Mouse (Mus musculus): ENCODE measurements at regions not wholly inside any gene's neighbourhood (a gene's known extent, or its start where the extent isn't known, plus 50 kb on each side); places are given as distances from the start of the nearest gene placed in this dataset.

- H3K9ac ChIP-seq (ENCODE audit: low read length), result no peak overlapping the region
- no peak overlapping the region for H3K4me2 ChIP-seq (ENCODE audit: low read length)
- no peaks in the 10 kb centered on the region for H3K4me1 ChIP-seq (ENCODE audit: control insufficient read depth in 2 of 2, insufficient read depth in 2 of 2, low read length in 2 of 2)
- H3K36me3 ChIP-seq (ENCODE audit: control insufficient read depth, insufficient read depth, low read length), result no peaks in the 10 kb centered on the region
- ATAC-seq (ENCODE audit: insufficient number of reproducible peaks, insufficient read depth, low FRiP score, low read depth), result no peak
- H3K9me3 ChIP-seq (ENCODE audit: control insufficient read depth, low read length), result no peaks in the 10 kb centered on the region
- H3K27me3 ChIP-seq (ENCODE audit: control insufficient read depth, insufficient read depth, low read length), result no peaks in the 10 kb centered on the region
- 50% methylated on average over 6 of the region's 6 CpGs for WGBS
- no peak overlapping the region for H3K4me3 ChIP-seq (ENCODE audit: control insufficient read depth in 1 of 2, insufficient read depth in 1 of 2, low read depth in 1 of 2, low read length in 2 of 2)
- H3K27ac ChIP-seq (replicated peaks in 1 of 2; ENCODE audit: control insufficient read depth in 1 of 2, insufficient read depth in 1 of 2, low read depth in 2 of 2, low read length in 2 of 2), result no peak overlapping the region
Measured at GRCm38 (mm10) chr15:97620261-97620660, 85.4 kb downstream of the Rpap3 start.

- Histone ChIP-seq H3K4me3 (ENCODE audit: control insufficient read depth in 1 of 2, insufficient read depth in 1 of 2, low read depth in 1 of 2, low read length in 2 of 2) (no peak overlapping the region), H3K4me2 (ENCODE audit: low read length) (no peak overlapping the region), H3K9ac (ENCODE audit: low read length) (no peak overlapping the region), H3K27ac (replicated peaks in 1 of 2; ENCODE audit: control insufficient read depth in 1 of 2, insufficient read depth in 1 of 2, low read depth in 2 of 2, low read length in 2 of 2) (no peak overlapping the region), H3K36me3 (ENCODE audit: control insufficient read depth, insufficient read depth, low read length) (no peaks in the 10 kb centered on the region), H3K27me3 (ENCODE audit: control insufficient read depth, insufficient read depth, low read length) (no peaks in the 10 kb centered on the region), H3K9me3 (ENCODE audit: control insufficient read depth, low read length) (no peaks in the 10 kb centered on the region), H3K4me1 (ENCODE audit: control insufficient read depth in 2 of 2, insufficient read depth in 2 of 2, low read length in 2 of 2) (no peaks in the 10 kb centered on the region)
- WGBS, result 81% methylated on average over 7 of the region's 7 CpGs
- ATAC-seq (ENCODE audit: insufficient number of reproducible peaks, insufficient read depth, low FRiP score, low read depth), result no peak
Measured at GRCm38 (mm10) chr15:97619764-97620163, 85.9 kb downstream of the Rpap3 start.

GRCm38 (mm10) chr15:97612325-97612724 is 93.3 kb downstream of the Rpap3 start:
- Histone ChIP-seq H3K27ac (replicated peaks in 1 of 2; ENCODE audit: control insufficient read depth in 1 of 2, insufficient read depth in 1 of 2, low read depth in 2 of 2, low read length in 2 of 2) (no peak overlapping the region), H3K4me3 (ENCODE audit: control insufficient read depth in 1 of 2, insufficient read depth in 1 of 2, low read depth in 1 of 2, low read length in 2 of 2) (no peak overlapping the region), H3K36me3 (ENCODE audit: control insufficient read depth, insufficient read depth, low read length) (no peaks in the 10 kb centered on the region), H3K4me2 (ENCODE audit: low read length) (no peak overlapping the region), H3K4me1 (ENCODE audit: control insufficient read depth in 2 of 2, insufficient read depth in 2 of 2, low read length in 2 of 2) (no peaks in the 10 kb centered on the region), H3K9me3 (ENCODE audit: control insufficient read depth, low read length) (0 out of 2 replicates have a peak, but pooled peaks cover 3% of the 10 kb centered on the region), H3K27me3 (ENCODE audit: control insufficient read depth, insufficient read depth, low read length) (no peaks in the 10 kb centered on the region), H3K9ac (ENCODE audit: low read length) (no peak overlapping the region)
- 90% methylated on average over 2 of the region's 2 CpGs for WGBS
- ATAC-seq (ENCODE audit: insufficient number of reproducible peaks, insufficient read depth, low FRiP score, low read depth), result no peak

- H3K9me3 ChIP-seq (ENCODE audit: control insufficient read depth, low read length), result 0 out of 2 replicates have a peak, but pooled peaks cover 3% of the 10 kb centered on the region
- no peak overlapping the region for H3K9ac ChIP-seq (ENCODE audit: low read length)
- no peak overlapping the region for H3K4me3 ChIP-seq (ENCODE audit: control insufficient read depth in 1 of 2, insufficient read depth in 1 of 2, low read depth in 1 of 2, low read length in 2 of 2)
- ATAC-seq (ENCODE audit: insufficient number of reproducible peaks, insufficient read depth, low FRiP score, low read depth), result no peak
- 82% methylated on average over 4 of the region's 4 CpGs for WGBS
- H3K36me3 ChIP-seq (ENCODE audit: control insufficient read depth, insufficient read depth, low read length), result no peaks in the 10 kb centered on the region
- H3K27ac ChIP-seq (replicated peaks in 1 of 2; ENCODE audit: control insufficient read depth in 1 of 2, insufficient read depth in 1 of 2, low read depth in 2 of 2, low read length in 2 of 2), result no peak overlapping the region
- H3K4me1 ChIP-seq (ENCODE audit: control insufficient read depth in 2 of 2, insufficient read depth in 2 of 2, low read length in 2 of 2), result peaks cover 4 to 5% of the 10 kb centered on the region in 2 experiments; a peak in 2 of 4 replicates
- H3K4me2 ChIP-seq (ENCODE audit: low read length), result no peak overlapping the region
- H3K27me3 ChIP-seq (ENCODE audit: control insufficient read depth, insufficient read depth, low read length), result no peaks in the 10 kb centered on the region
Measured at GRCm38 (mm10) chr15:97610767-97611166, 94.9 kb downstream of the Rpap3 start.

- Histone ChIP-seq H3K27ac (replicated peaks in 1 of 2; ENCODE audit: control insufficient read depth in 1 of 2, insufficient read depth in 1 of 2, low read depth in 2 of 2, low read length in 2 of 2) (no peak overlapping the region), H3K9me3 (ENCODE audit: control insufficient read depth, low read length) (0 out of 2 replicates have a peak, but pooled peaks cover 3% of the 10 kb centered on the region), H3K9ac (ENCODE audit: low read length) (no peak overlapping the region), H3K4me2 (ENCODE audit: low read length) (no peak overlapping the region), H3K4me1 (ENCODE audit: control insufficient read depth in 2 of 2, insufficient read depth in 2 of 2, low read length in 2 of 2) (peaks cover 4 to 5% of the 10 kb centered on the region in 2 experiments; a peak in 2 of 4 replicates), H3K4me3 (ENCODE audit: control insufficient read depth in 1 of 2, insufficient read depth in 1 of 2, low read depth in 1 of 2, low read length in 2 of 2) (no peak overlapping the region), H3K36me3 (ENCODE audit: control insufficient read depth, insufficient read depth, low read length) (no peaks in the 10 kb centered on the region), H3K27me3 (ENCODE audit: control insufficient read depth, insufficient read depth, low read length) (peaks cover 6% of the 10 kb centered on the region; the same call in 1 of the 2 replicates)
- WGBS, result 74% methylated on average over 7 of the region's 7 CpGs
- no peak for ATAC-seq (ENCODE audit: insufficient number of reproducible peaks, insufficient read depth, low FRiP score, low read depth)
Measured at GRCm38 (mm10) chr15:97609496-97609895, 96.1 kb downstream of the Rpap3 start.

- H3K9me3 ChIP-seq (ENCODE audit: control insufficient read depth, low read length), result 0 out of 2 replicates have a peak, but pooled peaks cover 3% of the 10 kb centered on the region
- 80% methylated on average over 7 of the region's 7 CpGs for WGBS
- H3K4me2 ChIP-seq (ENCODE audit: low read length), result no peak overlapping the region
- no peaks in the 10 kb centered on the region for H3K36me3 ChIP-seq (ENCODE audit: control insufficient read depth, insufficient read depth, low read length)
- no peak overlapping the region for H3K27ac ChIP-seq (replicated peaks in 1 of 2; ENCODE audit: control insufficient read depth in 1 of 2, insufficient read depth in 1 of 2, low read depth in 2 of 2, low read length in 2 of 2)
- peaks cover 6% of the 10 kb centered on the region; the same call in 1 of the 2 replicates for H3K27me3 ChIP-seq (ENCODE audit: control insufficient read depth, insufficient read depth, low read length)
- no peak overlapping the region for H3K9ac ChIP-seq (ENCODE audit: low read length)
- ATAC-seq (ENCODE audit: insufficient number of reproducible peaks, insufficient read depth, low FRiP score, low read depth), result no peak
- no peak overlapping the region for H3K4me3 ChIP-seq (ENCODE audit: control insufficient read depth in 1 of 2, insufficient read depth in 1 of 2, low read depth in 1 of 2, low read length in 2 of 2)
- H3K4me1 ChIP-seq (ENCODE audit: control insufficient read depth in 2 of 2, insufficient read depth in 2 of 2, low read length in 2 of 2), result peaks cover 4 to 5% of the 10 kb centered on the region in 2 experiments; a peak in 2 of 4 replicates
Measured at GRCm38 (mm10) chr15:97608651-97609050, 97.0 kb downstream of the Rpap3 start.

- no peak overlapping the region for H3K27ac ChIP-seq (replicated peaks in 1 of 2; ENCODE audit: control insufficient read depth in 1 of 2, insufficient read depth in 1 of 2, low read depth in 2 of 2, low read length in 2 of 2)
- H3K9ac ChIP-seq (ENCODE audit: low read length), result no peak overlapping the region
- peaks cover 4 to 5% of the 10 kb centered on the region in 2 experiments; a peak in 2 of 4 replicates for H3K4me1 ChIP-seq (ENCODE audit: control insufficient read depth in 2 of 2, insufficient read depth in 2 of 2, low read length in 2 of 2)
- 0 out of 2 replicates have a peak, but pooled peaks cover 3% of the 10 kb centered on the region for H3K9me3 ChIP-seq (ENCODE audit: control insufficient read depth, low read length)
- no peak overlapping the region for H3K4me3 ChIP-seq (ENCODE audit: control insufficient read depth in 1 of 2, insufficient read depth in 1 of 2, low read depth in 1 of 2, low read length in 2 of 2)
- H3K36me3 ChIP-seq (ENCODE audit: control insufficient read depth, insufficient read depth, low read length), result no peaks in the 10 kb centered on the region
- 86% methylated on average over 15 of the region's 15 CpGs for WGBS
- H3K4me2 ChIP-seq (ENCODE audit: low read length), result no peak overlapping the region
- no peak for ATAC-seq (ENCODE audit: insufficient number of reproducible peaks, insufficient read depth, low FRiP score, low read depth)
- H3K27me3 ChIP-seq (ENCODE audit: control insufficient read depth, insufficient read depth, low read length), result peaks cover 6% of the 10 kb centered on the region; the same call in 1 of the 2 replicates
Measured at GRCm38 (mm10) chr15:97607617-97608206, 97.9 kb downstream of the Rpap3 start.
